Mouse (Mus musculus) heart, adult 2 months (tissue): ENCODE results near the gene Gadd45a.

Experiments
- CTCF ChIP-seq: fragments of 200-600 bp; IDR thresholded peaks from 2 replicates; pipeline ENCODE4 v1.8.1; 2022; ENCODE audit warnings: antibody characterized with exemption, mild to moderate bottlenecking, moderate library complexity
- EP300 ChIP-seq: fragments of 200-500 bp; IDR thresholded peaks from 2 replicates; pipeline ENCODE4 v1.6.1; 2011; ENCODE audit warnings: low read depth, low read length, control low read depth; ENCODE audit not compliant: insufficient read depth
- POLR2A ChIP-seq: fragments of 200-500 bp; IDR thresholded peaks from 2 replicates; pipeline ENCODE4 v1.6.1; 2011; ENCODE audit warnings: mild to moderate bottlenecking, low read depth, low read length, control low read depth; ENCODE audit not compliant: insufficient read depth

DNA sequence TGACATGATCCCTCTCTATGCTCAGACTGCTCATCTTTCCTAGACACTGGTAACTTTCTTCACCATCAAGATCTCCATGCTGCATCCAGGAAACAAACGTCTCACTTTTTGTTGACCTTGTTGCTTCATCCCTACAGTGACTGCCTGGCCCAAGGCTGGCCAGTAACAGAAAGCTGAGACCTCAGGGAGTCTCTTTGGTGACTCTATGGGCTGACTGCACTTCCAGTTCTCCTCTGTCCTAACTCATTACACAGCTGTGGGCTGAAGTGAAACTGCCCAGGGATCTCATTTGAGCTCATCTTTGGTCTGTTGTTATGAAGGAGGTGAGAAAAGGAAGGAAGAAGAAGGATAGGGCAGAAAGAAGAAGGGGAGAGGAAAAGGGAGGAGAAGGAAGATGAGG, 39.1 kb upstream of the Gadd45a start:
- TF ChIP-seq CTCF, result no peak
- no peak for TF ChIP-seq POLR2A
- no peak for TF ChIP-seq EP300
